Mouse (Mus musculus) neural tube, embryonic 10.5 days (tissue): ENCODE data around the gene Nfe2l3.

ENCODE experiments used
- DNase-seq: peaks from one replicate; pipeline ENCODE4 v3.0.0-alpha.2; 2017; ENCODE audit warnings: low spot score; ENCODE audit errors: extremely low spot score

The Nfe2l3 gene

GRCm38 (mm10) chr6:51442191-51442835, 9.8 kb downstream of the Nfe2l3 start:
- DNase-seq: no peak

- peak; percentile 31 for DNase-seq
Observed at GRCm38 (mm10) chr6:51452927-51453503, 20.5 kb downstream of the Nfe2l3 start.

- no peak for DNase-seq
Observed at GRCm38 (mm10) chr6:51454949-51455348, 22.5 kb downstream of the Nfe2l3 start.

GRCm38 (mm10) chr6:51456198-51456597, 23.7 kb downstream of the Nfe2l3 start:
- no peak for DNase-seq

GRCm38 (mm10) chr6:51457283-51457682, 24.8 kb downstream of the Nfe2l3 start:
- DNase-seq: no peak

- DNase-seq: no peak
Observed at GRCm38 (mm10) chr6:51457770-51458387, 25.4 kb downstream of the Nfe2l3 start.

- DNase-seq: no peak
Observed at GRCm38 (mm10) chr6:51458925-51459312, 26.4 kb downstream of the Nfe2l3 start.

- peak; percentile 46 for DNase-seq
Observed at GRCm38 (mm10) chr6:51459313-51460020, 27.0 kb downstream of the Nfe2l3 start.

- peak; percentile 34 for DNase-seq
Observed at GRCm38 (mm10) chr6:51460021-51460360, 27.5 kb downstream of the Nfe2l3 start.

GRCm38 (mm10) chr6:51460363-51460762, 27.9 kb downstream of the Nfe2l3 start:
- no peak for DNase-seq

- no peak for DNase-seq
Observed at GRCm38 (mm10) chr6:51467649-51468048, 35.2 kb downstream of the Nfe2l3 start.

- peak; percentile 83 for DNase-seq
Observed at GRCm38 (mm10) chr6:51468891-51469561, 36.6 kb downstream of the Nfe2l3 start.

GRCm38 (mm10) chr6:51469715-51470310, 37.3 kb downstream of the Nfe2l3 start, which contains the start of gene Hnrnpa2b1:
Gene Hnrnpa2b1 (minus strand): TSS chr6:51469894.
- DNase-seq: peak; percentile 99

GRCm38 (mm10) chr6:51470311-51471178, 38.1 kb downstream of the Nfe2l3 start, which contains the start of gene Cbx3:
Gene Cbx3 (plus strand): TSS chr6:51470360.
- peak; percentile 90 for DNase-seq

GRCm38 (mm10) chr6:51471179-51471505, 38.7 kb downstream of the Nfe2l3 start:
- no peak for DNase-seq

GRCm38 (mm10) chr6:51471782-51472181, 39.3 kb downstream of the Nfe2l3 start:
- no peak for DNase-seq

- DNase-seq: no peak
Observed at GRCm38 (mm10) chr6:51472213-51472612, 39.7 kb downstream of the Nfe2l3 start.

- no peak for DNase-seq
Observed at GRCm38 (mm10) chr6:51479136-51479731, 46.8 kb downstream of the Nfe2l3 start.

GRCm38 (mm10) chr6:51481548-51481947, 49.1 kb downstream of the Nfe2l3 start:
- DNase-seq: no peak

- DNase-seq: no peak
Observed at GRCm38 (mm10) chr6:51483861-51484260, 51.4 kb downstream of the Nfe2l3 start.
